Mouse (Mus musculus): ENCODE data around the gene Fam69a.

GRCm38 (mm10) chr5:108017232-108017631 lies 30.3 kb upstream of the Fam69a start:
- TF ChIP-seq CTCF (IDR thresholded peaks at IDR 0.05; ENCODE audit: extremely low read depth, insufficient read depth, insufficient read length, insufficient replicate concordance) (no peak), POLR2A (IDR thresholded peaks at IDR 0.05; ENCODE audit: low read depth, low read length) (no peak)
